In the genomic region with DNA sequence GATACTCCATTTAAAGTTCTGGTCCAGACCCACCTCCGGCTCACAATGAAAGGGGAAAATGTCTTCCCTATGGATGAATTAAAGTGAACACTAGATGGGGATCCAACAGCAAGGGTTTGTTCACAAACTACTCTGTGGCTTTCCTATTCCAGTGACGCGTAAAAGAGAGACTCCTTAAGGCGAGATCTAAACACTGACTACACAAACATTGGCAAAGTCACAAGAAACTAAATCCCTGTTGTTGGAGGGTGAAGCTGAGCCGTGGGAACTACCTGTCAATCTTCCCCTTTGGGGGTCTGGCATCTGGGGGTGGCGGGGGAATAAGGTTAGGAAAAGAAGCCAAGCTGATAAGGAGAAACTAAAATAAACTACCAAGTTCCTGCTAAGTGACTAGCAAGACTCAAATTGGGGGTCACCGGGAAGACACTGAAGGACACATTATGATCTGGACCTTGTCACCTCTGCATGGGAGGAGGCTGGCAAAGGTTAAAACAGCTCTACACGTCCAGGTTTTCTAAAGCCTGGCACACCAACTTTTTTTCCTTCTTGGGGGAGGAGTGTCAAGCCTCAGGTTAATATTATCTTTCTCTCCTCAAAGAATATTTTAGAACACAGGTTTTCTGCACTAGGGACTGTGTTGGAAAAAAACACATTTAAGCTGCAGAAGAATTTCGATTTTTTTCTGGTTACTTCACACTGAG, we compare ENCODE assay signal across 8 mouse cellular contexts. TPM values are rescaled to one million over a fixed set of nuclear protein-coding genes. Genes with fewer than 3 reads are reported as not detected.
DNase-seq lines count a peak whose midpoint lies in the region; ATAC-seq and TF ChIP-seq lines count a peak whose summit lies in the region.

No protein-coding gene starts in this region.

- peak overlapping the region; percentile 93 for H3K27ac ChIP-seq in layer of hippocampus, adult 2 months
- H3K27ac ChIP-seq in forebrain, embryonic 14.5 days (ENCODE audit: low read depth, low read length) = peak overlapping the region; percentile 36; the same call in 1 of the 2 replicates
- peak overlapping the region; percentile 77 for H3K27ac ChIP-seq in kidney, postnatal 0 days
- H3K27ac ChIP-seq in neural tube, embryonic 11.5 days (ENCODE audit: low read depth, low read length) = peak overlapping the region; percentile 28; the same call in 1 of the 2 replicates

- peak overlapping the region; percentile 8; the same call in 1 of the 2 replicates for H3K4me3 ChIP-seq in layer of hippocampus, adult 2 months
- peak overlapping the region; percentile 71 for H3K4me3 ChIP-seq in forebrain, embryonic 14.5 days (ENCODE audit: low read depth, low read length)
- peak overlapping the region; percentile 26 for H3K4me3 ChIP-seq in kidney, postnatal 0 days (replicated peaks; ENCODE audit: low read depth, low read length)
- H3K4me3 ChIP-seq in neural tube, embryonic 11.5 days (ENCODE audit: low read depth, low read length) = peak overlapping the region; percentile 86

- no peak for DNase-seq in layer of hippocampus, adult 2 months (ENCODE audit: low spot score in 2 of 2)
- no peak for DNase-seq in layer of hippocampus, postnatal 14 days (ENCODE audit: low spot score in 2 of 2)
- peak; percentile 83 for DNase-seq in forebrain, embryonic 14.5 days (ENCODE audit: low spot score)
- peak; percentile 91 for DNase-seq in kidney, postnatal 0 days (ENCODE audit: low spot score)
- no peak for DNase-seq in neural tube, embryonic 11.5 days (ENCODE audit: low spot score)
- DNase-seq in B cell, adult 2 months = no peak
- DNase-seq in adrenal gland, postnatal 36 days = no peak
- DNase-seq in frontal cortex, adult 2 months (ENCODE audit: extremely low spot score in 1 of 2, low spot score in 1 of 2) = no peak

- peak overlapping the region; percentile 75 for H3K4me2 ChIP-seq in forebrain, embryonic 14.5 days (ENCODE audit: low read length)
- peak overlapping the region; percentile 76 for H3K4me2 ChIP-seq in kidney, postnatal 0 days (ENCODE audit: low read length)
- peak overlapping the region; percentile 47 for H3K4me2 ChIP-seq in neural tube, embryonic 11.5 days (ENCODE audit: low read depth)

- H3K27me3 ChIP-seq in forebrain, embryonic 14.5 days (replicated peaks; ENCODE audit: control insufficient read depth, insufficient read depth, low read length) = no peaks in the 10 kb centered on the region
- no peaks in the 10 kb centered on the region for H3K27me3 ChIP-seq in kidney, postnatal 0 days (ENCODE audit: insufficient read depth, low read length)
- H3K27me3 ChIP-seq in neural tube, embryonic 11.5 days (ENCODE audit: control insufficient read depth, insufficient read depth, low read length) = no peaks in the 10 kb centered on the region

- H3K36me3 ChIP-seq in forebrain, embryonic 14.5 days (ENCODE audit: control insufficient read depth, insufficient read depth, low read length) = peaks cover 5% of the 10 kb centered on the region
- no peaks in the 10 kb centered on the region for H3K36me3 ChIP-seq in kidney, postnatal 0 days (ENCODE audit: insufficient read depth, low read length)
- peaks cover under 1% of the 10 kb centered on the region; the same call in 1 of the 2 replicates for H3K36me3 ChIP-seq in neural tube, embryonic 11.5 days (ENCODE audit: control insufficient read depth, insufficient read depth, low read length)

- peaks cover 22% of the 10 kb centered on the region for H3K4me1 ChIP-seq in forebrain, embryonic 14.5 days (ENCODE audit: control insufficient read depth, insufficient read depth, low read length)
- 0 out of 2 replicates have a peak, but pooled peaks cover 5% of the 10 kb centered on the region for H3K4me1 ChIP-seq in kidney, postnatal 0 days (replicated peaks; ENCODE audit: insufficient read depth, low read length)
- peaks cover 6% of the 10 kb centered on the region for H3K4me1 ChIP-seq in neural tube, embryonic 11.5 days (ENCODE audit: control insufficient read depth, insufficient read depth, low read length)

- no peaks in the 10 kb centered on the region for H3K9me3 ChIP-seq in forebrain, embryonic 14.5 days (replicated peaks; ENCODE audit: control insufficient read depth, low read length)
- H3K9me3 ChIP-seq in kidney, postnatal 0 days (replicated peaks; ENCODE audit: low read length) = no peaks in the 10 kb centered on the region
- no peaks in the 10 kb centered on the region for H3K9me3 ChIP-seq in neural tube, embryonic 11.5 days (ENCODE audit: control insufficient read depth, low read length)

- 1% methylated on average over 9 of the region's 9 CpGs for WGBS in forebrain, embryonic 14.5 days
- 11% methylated on average over 9 of the region's 9 CpGs for WGBS in kidney, postnatal 0 days
- 5% methylated on average over 9 of the region's 9 CpGs for WGBS in neural tube, embryonic 11.5 days

- H3K9ac ChIP-seq in forebrain, embryonic 14.5 days (ENCODE audit: low read length) = peak overlapping the region; percentile 64
- peak overlapping the region; percentile 35; the same call in 1 of the 2 replicates for H3K9ac ChIP-seq in kidney, postnatal 0 days (ENCODE audit: low read depth, low read length)
- H3K9ac ChIP-seq in neural tube, embryonic 11.5 days (ENCODE audit: low read length) = peak overlapping the region; percentile 61

- TF ChIP-seq CTCF in layer of hippocampus, adult 2 months (conservative IDR thresholded peaks at IDR 0.05) = peak; percentile 43
- peak; percentile 57 for TF ChIP-seq CTCF in kidney, postnatal 0 days (IDR thresholded peaks at IDR 0.05; ENCODE audit: low read depth)

- no peak for ATAC-seq in forebrain, embryonic 14.5 days
- ATAC-seq in kidney, postnatal 0 days (replicated peaks; ENCODE audit: low FRiP score, low read depth) = no peak
- no peak for ATAC-seq in neural tube, embryonic 11.5 days (ENCODE audit: insufficient read depth, low FRiP score, low TSS enrichment)

RNA-seq across cellular contexts. Expression of a gene that starts 6.3 kb away (rescaled TPM):
- total RNA-seq in layer of hippocampus, adult 2 months (2021) = 10 to 100 TPM; 12.9 to 13.7 TPM
- 10 to 100 TPM; 15.8 to 15.9 TPM for total RNA-seq in layer of hippocampus, postnatal 14 days (2021)
- polyA plus RNA-seq in forebrain, embryonic 14.5 days (2014; fragmentation: Nextera tagmentation; extraction: Ambion mirVana) = 14.8 and 16.0 TPM in 2 replicates
- 24.6 and 25.6 TPM in 2 replicates for polyA plus RNA-seq in kidney, postnatal 0 days (2015; fragmentation: Nextera tagmentation; extraction: Ambion mirVana)
- 32.3 and 35.2 TPM in 2 replicates for polyA plus RNA-seq in neural tube, embryonic 11.5 days (2014; fragmentation: Nextera tagmentation; extraction: Ambion mirVana)
- not detected for total RNA-seq in adrenal gland, postnatal 36 days (2021)
- polyA plus RNA-seq in frontal cortex, adult 2 months (2012; rRNA removed) = 45.9 and 49.4 TPM in 2 replicates

Comparison
In these comparisons a context has a peak if more than half of its experiments do, and no peak if none do; other contexts are left out.
1. DNase-seq: peak in forebrain, embryonic 14.5 days (single experiment) and kidney, postnatal 0 days (single experiment); none in layer of hippocampus, adult 2 months (0 of 2), layer of hippocampus, postnatal 14 days (0 of 2), neural tube, embryonic 11.5 days (single experiment), B cell, adult 2 months (0 of 2), adrenal gland, postnatal 36 days (0 of 2) and frontal cortex, adult 2 months (0 of 2).
2. H3K27ac ChIP-seq: peak in every context shown above with its lines; median percentile 93 in layer of hippocampus, adult 2 months; 77 in kidney, postnatal 0 days; 36 in forebrain, embryonic 14.5 days; 28 in neural tube, embryonic 11.5 days.
3. H3K4me3 ChIP-seq: peak in every context shown above with its lines; median percentile 86 in neural tube, embryonic 11.5 days; 71 in forebrain, embryonic 14.5 days; 26 in kidney, postnatal 0 days; 8 in layer of hippocampus, adult 2 months.
4. Peak in every context shown above with its lines, with median percentiles within 50 percentile points of each other: H3K4me2 ChIP-seq and H3K9ac ChIP-seq.